Mouse (Mus musculus): ENCODE measurements at regions not wholly inside any gene's neighbourhood (a gene's known extent, or its start where the extent isn't known, plus 50 kb on each side); places are given as distances from the start of the nearest gene placed in this dataset.

DNA sequence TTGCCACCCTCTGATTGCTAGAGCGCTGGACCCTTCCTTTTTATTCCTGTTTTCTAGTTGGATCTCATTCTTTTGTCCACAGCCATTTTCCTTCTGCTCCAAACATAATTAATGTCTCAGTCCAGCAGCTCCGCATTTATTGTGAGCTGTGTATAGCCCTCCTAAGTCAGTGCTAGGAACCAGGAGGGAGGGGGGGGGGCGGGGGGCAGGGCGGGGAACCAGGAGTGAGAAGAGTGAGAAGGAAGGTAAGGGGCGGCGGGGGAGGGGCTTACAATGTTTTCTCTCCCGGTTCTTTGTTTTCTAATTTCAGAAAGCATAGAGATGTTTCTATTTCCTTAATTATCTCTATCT lies 125.6 kb downstream of the Minar1 start:
- no peak for TF ChIP-seq EP300 (IDR thresholded peaks at IDR 0.05; ENCODE audit: low read length)
- TF ChIP-seq HCFC1 (IDR thresholded peaks at IDR 0.05; ENCODE audit: low read depth, low read length), result no peak
- no peak for TF ChIP-seq USF2 (conservative IDR thresholded peaks at IDR 0.05; ENCODE audit: low read depth, low read length)
- TF ChIP-seq CHD1 (IDR thresholded peaks at IDR 0.05; ENCODE audit: low read depth, low read length), result no peak
- TF ChIP-seq ZMIZ1 (IDR thresholded peaks at IDR 0.05; ENCODE audit: low read depth, low read length), result no peak
- no peak for TF ChIP-seq POLR2A (IDR thresholded peaks at IDR 0.05; ENCODE audit: low read depth, low read length)
- TF ChIP-seq CTCF (conservative IDR thresholded peaks at IDR 0.05 in 1 of 2, IDR thresholded peaks at IDR 0.05 in 1 of 2; ENCODE audit: low read depth in 2 of 2, low read length in 2 of 2), result no peak
- TF ChIP-seq MXI1 (IDR thresholded peaks at IDR 0.05; ENCODE audit: low read depth, low read length), result no peak
- no peak for TF ChIP-seq SIN3A (IDR thresholded peaks at IDR 0.05; ENCODE audit: low read length)
- TF ChIP-seq GABPA (IDR thresholded peaks at IDR 0.05; ENCODE audit: insufficient replicate concordance, low read depth, low read length), result no peak
- no peak for TF ChIP-seq MAFK (IDR thresholded peaks at IDR 0.05; ENCODE audit: insufficient replicate concordance, low read length)
- TF ChIP-seq MAZ (IDR thresholded peaks at IDR 0.05; ENCODE audit: low read depth, low read length), result no peak
- TF ChIP-seq RCOR1 (conservative IDR thresholded peaks at IDR 0.05; ENCODE audit: low read depth, low read length), result no peak
- TF ChIP-seq E2F4 (IDR thresholded peaks at IDR 0.05; ENCODE audit: insufficient replicate concordance, low read depth, low read length), result no peak

Measured in CH12.LX (cell line).